Mouse (Mus musculus) spleen, adult 2 months (tissue): Measurements from ENCODE around the gene Nme2.

Experiments used
- CTCF ChIP-seq: fragments of 200-500 bp; IDR thresholded peaks from 2 replicates; pipeline ENCODE4 v1.5.1; 2011; ENCODE audit warnings: mild to moderate bottlenecking, inconsistent platforms; ENCODE audit not compliant: insufficient read depth, insufficient read length, insufficient replicate concordance; ENCODE audit errors: extremely low read depth
- POLR2A ChIP-seq: fragments of 200-500 bp; IDR thresholded peaks from 2 replicates; pipeline ENCODE4 v1.6.1; 2011; ENCODE audit warnings: low read depth, low read length, inconsistent platforms

GRCm38 (mm10) chr11:93956159-93956558 lies at the start of gene Nme2:
- no peak for TF ChIP-seq CTCF
- no peak for TF ChIP-seq POLR2A
